Mouse (Mus musculus) heart, adult 11 months (tissue): ENCODE measurements at regions not wholly inside any gene's neighbourhood (a gene's known extent, or its start where the extent isn't known, plus 50 kb on each side); places are given as distances from the start of the nearest gene placed in this dataset.
"Not testable (repeated sequence)": the region's sequence is repeated elsewhere in the genome, so short reads cannot be mapped to it uniquely, and the experiment has no call there.

ENCODE experiments used
- DNase-seq: peaks from one replicate; pipeline ENCODE4 v3.0.0; 2022

DNA sequence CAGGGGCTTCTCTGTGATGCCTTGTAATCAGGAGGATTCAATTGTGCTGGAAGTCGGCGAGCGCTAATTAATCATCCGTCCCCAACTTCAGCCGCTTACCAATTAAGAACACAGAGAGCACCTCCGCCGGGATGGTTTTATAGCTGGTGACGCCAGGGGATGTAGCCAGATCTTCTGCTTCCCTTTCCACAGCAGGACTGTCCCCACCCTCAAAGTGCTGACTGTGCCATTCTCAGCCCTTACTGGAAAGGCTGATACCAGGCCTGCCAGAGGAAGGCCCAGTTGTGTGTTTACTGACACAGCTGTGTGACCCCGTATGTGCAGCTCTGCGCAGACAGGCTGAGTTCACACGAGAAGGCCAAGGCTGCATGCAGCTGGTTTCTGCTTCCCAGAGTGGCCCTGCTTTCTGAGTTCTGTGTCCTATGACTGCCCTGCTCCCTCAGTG is 59.9 kb upstream of the Bend4 start:
- peak; percentile 58 for DNase-seq

- DNase-seq: not testable (repeated sequence)
Observed at GRCm38 (mm10) chr5:67490709-67491108, 62.6 kb upstream of the Bend4 start.

GRCm38 (mm10) chr5:67492893-67493302 is 64.8 kb upstream of the Bend4 start:
- no peak for DNase-seq

DNA sequence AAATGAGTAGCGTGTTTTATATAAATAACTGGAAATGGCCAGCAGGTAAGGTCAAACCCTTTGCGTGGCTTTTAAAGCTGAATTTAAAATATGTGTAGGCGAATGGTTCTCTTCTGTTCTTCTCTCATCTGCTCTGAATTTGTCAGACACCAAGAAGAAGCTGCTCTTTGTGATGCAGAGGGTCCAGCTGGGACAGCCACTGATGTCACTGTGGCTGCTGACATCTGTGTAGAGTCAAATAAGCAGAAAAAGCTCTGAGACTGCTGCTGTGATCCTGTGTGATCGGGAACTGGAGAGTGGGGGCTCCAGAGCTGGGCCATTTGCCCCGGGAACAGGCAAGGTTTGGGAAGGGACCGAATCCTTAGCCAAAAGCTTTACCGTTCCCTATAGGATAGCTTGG is 68.6 kb upstream of the Bend4 start:
- no peak for DNase-seq

DNA sequence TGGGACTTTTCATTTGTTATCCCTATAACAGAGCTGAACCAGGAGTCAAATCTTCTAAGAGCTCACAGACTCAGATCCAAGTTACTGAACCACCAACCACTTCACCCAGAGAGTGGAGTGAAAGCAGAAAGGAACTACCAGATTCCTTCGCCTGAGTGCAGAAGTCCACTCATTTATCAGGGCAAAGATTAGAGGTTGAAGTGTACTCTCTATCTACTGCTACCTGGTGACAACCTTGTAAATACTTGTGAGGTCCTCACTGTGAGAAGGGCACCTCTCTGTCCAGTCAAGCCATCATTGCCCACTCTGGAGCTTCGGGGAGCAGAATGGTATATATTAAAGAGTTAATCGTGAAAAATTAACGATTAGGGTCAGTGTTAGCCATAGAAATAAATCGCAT is 87.4 kb upstream of the Shisa3 start:
- no peak for DNase-seq

- no peak for DNase-seq
Observed at GRCm38 (mm10) chr5:67521423-67521912, 86.2 kb upstream of the Shisa3 start.

- DNase-seq: peak; percentile 56
Observed at GRCm38 (mm10) chr5:67530149-67530548, 77.5 kb upstream of the Shisa3 start.

DNA sequence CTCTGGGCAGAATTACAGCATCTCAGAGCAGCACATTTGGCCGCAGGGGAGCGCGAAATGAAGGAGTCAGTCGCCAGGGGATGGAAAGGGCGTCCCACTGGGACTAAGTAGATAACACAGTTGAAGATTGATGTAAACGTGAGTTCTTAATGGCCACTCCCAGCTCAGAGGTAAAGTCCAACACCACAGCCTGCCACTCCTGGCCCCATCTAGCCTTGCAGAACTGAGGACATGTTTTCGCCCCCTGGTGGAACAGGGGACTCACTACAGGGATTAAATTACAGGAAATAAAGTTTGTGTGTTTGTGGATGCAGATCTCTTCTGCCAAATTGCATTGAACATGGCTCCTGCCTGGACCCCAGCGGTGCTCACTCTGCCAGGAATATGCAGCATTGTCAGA is 76.7 kb upstream of the Shisa3 start:
- peak; percentile 83 for DNase-seq

DNA sequence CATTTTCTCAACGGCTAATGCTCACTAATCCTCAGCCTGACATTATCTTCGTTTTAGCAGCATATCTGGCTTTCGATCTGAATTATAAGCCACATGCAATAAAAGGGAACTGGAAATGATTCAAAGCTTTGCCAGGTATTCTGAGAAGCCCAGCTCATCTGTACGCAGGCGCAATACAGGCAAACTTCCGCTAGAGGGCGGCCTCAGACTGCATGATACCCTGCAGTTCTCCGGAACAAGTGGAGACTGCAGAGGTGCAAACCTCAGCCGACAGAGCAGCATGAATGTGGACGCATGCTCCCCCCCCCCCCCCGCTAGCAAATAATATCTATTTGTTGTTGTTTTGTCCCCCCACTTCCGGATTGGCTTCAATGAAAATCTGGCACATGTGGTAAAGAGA is 75.3 kb upstream of the Shisa3 start:
- peak; percentile 95 for DNase-seq

DNA sequence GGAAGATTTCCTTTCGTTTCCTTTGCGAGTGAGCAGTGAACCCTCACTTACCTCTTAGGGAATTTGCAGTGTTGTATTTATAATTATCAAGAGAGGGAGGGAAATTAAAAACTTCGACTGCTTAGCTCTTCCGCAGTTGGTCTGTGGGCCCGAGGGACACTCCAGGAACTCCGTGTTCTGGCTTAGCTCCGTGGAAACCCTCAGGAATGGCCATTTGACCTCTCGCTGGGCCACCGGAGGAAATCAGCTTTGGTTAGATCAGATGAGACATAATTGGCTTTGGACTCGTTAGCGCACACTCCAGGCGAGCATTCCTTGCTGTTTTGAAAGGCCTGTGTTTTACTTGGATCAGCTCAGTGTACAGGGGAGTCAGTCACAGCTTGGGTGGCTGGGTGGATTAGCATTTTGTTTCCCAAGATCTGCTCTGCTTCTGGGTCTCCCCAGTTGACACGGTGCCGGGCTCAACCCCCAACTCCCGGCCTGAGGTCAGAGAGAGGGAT is 74.9 kb upstream of the Shisa3 start:
- peak; percentile 98 for DNase-seq

GRCm38 (mm10) chr5:67534056-67534455 is 73.6 kb upstream of the Shisa3 start:
- DNase-seq: no peak

DNA sequence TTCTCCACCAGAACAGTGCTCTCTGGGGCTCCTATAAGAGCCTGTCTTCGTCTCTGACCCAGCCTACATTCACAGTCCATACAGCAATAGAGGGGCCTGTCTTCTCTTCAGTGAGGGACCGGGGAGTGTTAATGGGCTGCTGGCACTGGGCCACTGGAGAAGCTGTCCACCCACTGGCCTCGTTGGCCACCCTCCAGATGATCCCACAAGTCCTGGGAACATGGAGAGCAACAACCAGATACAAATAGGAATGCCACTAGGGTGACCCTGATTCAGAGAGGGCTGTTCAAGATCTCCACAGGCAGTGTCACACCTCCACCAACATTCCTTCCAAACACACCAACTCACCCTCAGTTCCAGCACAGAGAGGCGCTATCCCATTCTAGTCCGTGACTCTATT is 69.7 kb upstream of the Shisa3 start:
- peak; percentile 89 for DNase-seq

GRCm38 (mm10) chr5:67539591-67540238 is 68.0 kb upstream of the Shisa3 start:
- no peak for DNase-seq

DNA sequence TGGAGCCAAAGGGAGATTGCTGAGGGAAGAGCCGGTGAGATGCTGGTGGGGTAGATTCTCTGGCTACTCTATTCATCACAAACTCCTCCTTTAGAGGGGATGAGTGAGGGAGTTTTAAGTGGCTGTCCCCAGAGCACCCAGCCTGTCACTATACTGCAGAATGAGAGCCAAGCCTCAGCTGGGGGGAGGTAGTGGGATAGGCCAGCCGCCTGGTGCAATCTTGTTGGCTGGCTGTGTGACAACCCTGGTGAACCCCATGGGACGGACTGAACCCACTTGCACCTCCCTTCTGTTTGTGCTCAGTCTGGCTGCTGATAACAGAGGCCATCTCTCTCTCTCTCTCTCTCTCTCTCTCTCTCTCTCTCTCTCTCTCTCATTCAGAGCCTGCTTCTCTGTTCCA is 65.8 kb upstream of the Shisa3 start:
- DNase-seq: peak; percentile 95

- DNase-seq: peak; percentile 65
Observed at GRCm38 (mm10) chr5:67544028-67544589, 63.6 kb upstream of the Shisa3 start.

GRCm38 (mm10) chr5:67550257-67550656 is 57.4 kb upstream of the Shisa3 start:
- peak; percentile 61 for DNase-seq

GRCm38 (mm10) chr5:67551668-67552390 is 55.9 kb upstream of the Shisa3 start:
- DNase-seq: peak; percentile 29

DNA sequence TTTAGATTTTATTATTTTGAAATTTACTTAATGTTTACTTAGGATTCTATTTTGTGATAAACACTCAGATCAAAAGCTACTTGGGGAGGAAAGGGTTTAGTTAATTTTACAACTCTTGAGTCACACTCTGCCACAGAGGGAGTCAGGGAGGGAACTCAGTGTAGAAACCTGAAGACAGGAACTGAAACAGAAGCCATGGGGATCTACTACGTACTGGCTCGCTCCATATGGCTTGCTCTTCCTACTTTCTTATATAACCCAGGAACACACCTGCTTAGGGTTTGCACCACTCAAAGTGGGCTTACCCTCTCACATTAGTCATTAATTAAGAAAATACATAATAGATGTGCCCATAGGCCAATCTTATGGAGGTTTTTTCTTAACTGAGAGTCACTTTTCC is 54.8 kb upstream of the Shisa3 start:
- no peak for DNase-seq
